Mouse (Mus musculus) embryonic facial prominence, embryonic 11.5 days (tissue): ENCODE data around the gene Capza1. TPM values are rescaled to one million over a fixed set of nuclear protein-coding genes. Genes with fewer than 3 reads are reported as not detected.
"Not testable (repeated sequence)": the region's sequence is repeated elsewhere in the genome, so short reads cannot be mapped to it uniquely, and the experiment has no call there.

Source experiments
- ATAC-seq: fragments of 200-750 bp; cut with Nextera tagmentation; replicated peaks from 2 replicates; pipeline ENCODE4 v1.8.0; 2017; ENCODE audit warnings: low read depth; ENCODE audit not compliant: insufficient number of reproducible peaks, low FRiP score, low TSS enrichment
- DNase-seq: peaks from one replicate; pipeline ENCODE4 v3.0.0-alpha.2; 2015; ENCODE audit warnings: low spot score
- H3K27ac ChIP-seq: fragments of 300-500 bp; sonication (generic); replicated peaks from 2 replicates; pipeline ENCODE4 v1.5.1; 2014; ENCODE audit warnings: mild to moderate bottlenecking, low read depth, low read length, control low read depth
- H3K27me3 ChIP-seq: fragments of 300-500 bp; sonication (generic); 2 replicates; pipeline ENCODE4 v1.6.1; 2014; ENCODE audit warnings: mild to moderate bottlenecking, low read length, moderate library complexity, mixed read lengths; ENCODE audit not compliant: control insufficient read depth, insufficient read depth
- H3K36me3 ChIP-seq: fragments of 300-500 bp; sonication (generic); replicated peaks from 2 replicates; pipeline ENCODE4 v1.6.1; 2014; ENCODE audit warnings: low read depth, mild to moderate bottlenecking, low read length, moderate library complexity, mixed read lengths; ENCODE audit not compliant: control insufficient read depth, insufficient read depth
- H3K4me1 ChIP-seq: fragments of 300-500 bp; sonication (generic); 2 replicates; pipeline ENCODE4 v1.6.1; 2014; ENCODE audit warnings: low read length, mixed read lengths; ENCODE audit not compliant: control insufficient read depth, insufficient read depth
- H3K4me2 ChIP-seq: fragments of 300-500 bp; sonication (generic); 2 replicates; pipeline ENCODE4 v1.6.1; 2014; ENCODE audit warnings: low read depth, mild to moderate bottlenecking, control low read depth, low read length, moderate library complexity
- H3K4me3 ChIP-seq: fragments of 300-500 bp; sonication (generic); 2 replicates; pipeline ENCODE4 v1.5.1; 2014; ENCODE audit warnings: low read depth, low read length, control low read depth
- H3K9ac ChIP-seq: fragments of 300-500 bp; sonication (generic); replicated peaks from 2 replicates; pipeline ENCODE4 v1.6.1; 2014; ENCODE audit warnings: mild to moderate bottlenecking, control low read depth, low read length
- H3K9me3 ChIP-seq: fragments of 300-500 bp; sonication (generic); replicated peaks from 2 replicates; pipeline ENCODE4 v1.6.1; 2016; ENCODE audit warnings: mild to moderate bottlenecking, low read length, inconsistent platforms, mixed read lengths; ENCODE audit not compliant: control insufficient read depth
- WGBS: fragments of 180-500 bp; shearing (Covaris S2); extraction: QIAGEN DNeasy Blood & Tissue Kit; methylation state at CpG from one replicate; pipeline ENCODE4 v1.1.7; 2014; 5-methylcytosine and 5-hydroxymethylcytosine counted together
- polyA plus RNA-seq: library from polyadenylated mRNA; unstranded; fragments of >200 nt; fragmentation: Nextera tagmentation; extraction: Ambion mirVana; gene quantifications from 2 replicates; pipeline ENCODE4 v1.2.1, GENCODE M21; 2014

Capza1 gene
- polyA plus RNA-seq, 1 experiment from 2014 or later = 250 TPM

GRCm38 (mm10) chr3:104866674-104867073 lies 2.4 kb upstream of the Capza1 start:
- not testable (repeated sequence) for H3K9ac ChIP-seq, H3K9me3 ChIP-seq, H3K4me2 ChIP-seq, H3K36me3 ChIP-seq, H3K4me3 ChIP-seq, H3K27ac ChIP-seq, H3K27me3 ChIP-seq, H3K4me1 ChIP-seq, ATAC-seq, DNase-seq

- 0 out of 2 replicates have a peak, but pooled peaks have one; percentile 1 for ATAC-seq
- DNase-seq = peak; percentile 7
- Histone ChIP-seq H3K4me2 (peak overlapping the region; percentile 58), H3K36me3 (no peaks in the 10 kb centered on the region), H3K27ac (peak overlapping the region; percentile 74), H3K4me1 (no peaks in the 10 kb centered on the region), H3K9me3 (no peaks in the 10 kb centered on the region), H3K27me3 (no peaks in the 10 kb centered on the region), H3K4me3 (peak overlapping the region; percentile 90), H3K9ac (peak overlapping the region; percentile 97)
- WGBS = under 1% methylated on average over 12 of the region's 12 CpGs
Observed at GRCm38 (mm10) chr3:104865341-104865788, 1.1 kb upstream of the Capza1 start.

GRCm38 (mm10) chr3:104864651-104865340 lies 491 bp upstream of the Capza1 start:
- DNase-seq (peak; percentile 88), ATAC-seq (peak; percentile 90)
- Histone ChIP-seq H3K4me1 (no peaks in the 10 kb centered on the region), H3K9me3 (no peaks in the 10 kb centered on the region), H3K27me3 (no peaks in the 10 kb centered on the region), H3K36me3 (no peaks in the 10 kb centered on the region), H3K4me3 (peak overlapping the region; percentile 90), H3K4me2 (peak overlapping the region; percentile 58), H3K9ac (peak overlapping the region; percentile 97), H3K27ac (peak overlapping the region; percentile 74)
- under 1% methylated on average over 48 of the region's 48 CpGs for WGBS

GRCm38 (mm10) chr3:104858560-104858959 lies 5.7 kb downstream of the Capza1 start:
- ATAC-seq (no peak), DNase-seq (no peak)
- Histone ChIP-seq H3K36me3 (no peaks in the 10 kb centered on the region), H3K4me1 (no peaks in the 10 kb centered on the region), H3K4me3 (no peak overlapping the region), H3K9ac (no peak overlapping the region), H3K27ac (no peak overlapping the region), H3K9me3 (no peaks in the 10 kb centered on the region), H3K27me3 (no peaks in the 10 kb centered on the region), H3K4me2 (no peak overlapping the region)
- WGBS = 100% methylated on average over 1 of the region's 1 CpGs

GRCm38 (mm10) chr3:104856106-104856505 lies 8.2 kb downstream of the Capza1 start:
- Histone ChIP-seq H3K9ac (no peak overlapping the region), H3K36me3 (no peaks in the 10 kb centered on the region), H3K4me2 (no peak overlapping the region), H3K4me3 (no peak overlapping the region), H3K9me3 (no peaks in the 10 kb centered on the region), H3K27ac (no peak overlapping the region), H3K4me1 (no peaks in the 10 kb centered on the region), H3K27me3 (no peaks in the 10 kb centered on the region)
- ATAC-seq (no peak), DNase-seq (no peak)
- WGBS = 85% methylated on average over 1 of the region's 1 CpGs

- Histone ChIP-seq H3K27me3 (no peaks in the 10 kb centered on the region), H3K4me1 (no peaks in the 10 kb centered on the region), H3K4me3 (no peak overlapping the region), H3K4me2 (no peak overlapping the region), H3K9ac (no peak overlapping the region), H3K27ac (no peak overlapping the region), H3K9me3 (no peaks in the 10 kb centered on the region), H3K36me3 (no peaks in the 10 kb centered on the region)
- DNase-seq = no peak
- ATAC-seq = no peak
Observed at GRCm38 (mm10) chr3:104854866-104855265, 9.4 kb downstream of the Capza1 start.

- 87% methylated on average over 1 of the region's 1 CpGs for WGBS
- Histone ChIP-seq H3K4me3 (no peak overlapping the region), H3K9me3 (no peaks in the 10 kb centered on the region), H3K4me1 (no peaks in the 10 kb centered on the region), H3K36me3 (no peaks in the 10 kb centered on the region), H3K27ac (no peak overlapping the region), H3K9ac (no peak overlapping the region), H3K27me3 (no peaks in the 10 kb centered on the region), H3K4me2 (no peak overlapping the region)
- no peak for ATAC-seq
- DNase-seq = no peak
Observed at GRCm38 (mm10) chr3:104854465-104854864, 9.8 kb downstream of the Capza1 start.

GRCm38 (mm10) chr3:104846601-104847000 lies 17.7 kb downstream of the Capza1 start:
- Histone ChIP-seq H3K36me3 (peaks cover 3% of the 10 kb centered on the region), H3K27ac (no peak overlapping the region), H3K9me3 (no peaks in the 10 kb centered on the region), H3K4me3 (no peak overlapping the region), H3K9ac (no peak overlapping the region), H3K4me1 (no peaks in the 10 kb centered on the region), H3K4me2 (no peak overlapping the region), H3K27me3 (no peaks in the 10 kb centered on the region)
- ATAC-seq (no peak), DNase-seq (no peak)
- 92% methylated on average over 4 of the region's 4 CpGs for WGBS
